Mouse (Mus musculus) hindbrain, embryonic 11.5 days (tissue): ENCODE results near the gene Acsl6. TPM values are rescaled to one million over a fixed set of nuclear protein-coding genes. Genes with fewer than 3 reads are reported as not detected.
"Not testable (repeated sequence)": the region's sequence is repeated elsewhere in the genome, so short reads cannot be mapped to it uniquely, and the experiment has no call there.

Experiments used
- ATAC-seq: fragments of 200-750 bp; cut with Nextera tagmentation; 2 replicates; pipeline ENCODE4 v1.8.0; 2017; ENCODE audit warnings: mild to moderate bottlenecking, moderate TSS enrichment, moderate library complexity; ENCODE audit not compliant: low FRiP score
- DNase-seq: peaks from one replicate; pipeline ENCODE4 v3.0.0-alpha.2; 2015; ENCODE audit warnings: low spot score
- H3K27ac ChIP-seq: fragments of 300-500 bp; sonication (generic); 2 replicates; pipeline ENCODE4 v1.5.1; 2014; ENCODE audit warnings: mild to moderate bottlenecking, low read depth, low read length
- H3K27me3 ChIP-seq: fragments of 300-500 bp; sonication (generic); 2 replicates; pipeline ENCODE4 v1.6.1; 2014; ENCODE audit warnings: mild to moderate bottlenecking, low read length, moderate library complexity, mixed read lengths; ENCODE audit not compliant: control insufficient read depth, insufficient read depth
- H3K36me3 ChIP-seq: fragments of 300-500 bp; sonication (generic); 2 replicates; pipeline ENCODE4 v1.6.1; 2014; ENCODE audit warnings: mild to moderate bottlenecking, low read length, moderate library complexity, mixed read lengths; ENCODE audit not compliant: control insufficient read depth, insufficient read depth
- H3K4me1 ChIP-seq: fragments of 300-500 bp; sonication (generic); replicated peaks from 2 replicates; pipeline ENCODE4 v1.6.1; 2014; ENCODE audit warnings: low read length, mixed read lengths; ENCODE audit not compliant: control insufficient read depth, insufficient read depth
- H3K4me2 ChIP-seq: fragments of 300-500 bp; sonication (generic); replicated peaks from 2 replicates; pipeline ENCODE4 v1.6.1; 2014; ENCODE audit warnings: mild to moderate bottlenecking, low read depth, low read length
- H3K4me3 ChIP-seq: fragments of 300-500 bp; sonication (generic); 2 replicates; pipeline ENCODE4 v1.5.1; 2014; ENCODE audit warnings: low read depth, low read length
- H3K9ac ChIP-seq: fragments of 300-500 bp; sonication (generic); 2 replicates; pipeline ENCODE4 v1.6.1; 2014; ENCODE audit warnings: low read depth, low read length
- H3K9me3 ChIP-seq: fragments of 300-500 bp; sonication (generic); 2 replicates; pipeline ENCODE4 v1.6.1; 2016; ENCODE audit warnings: low read length; ENCODE audit not compliant: control insufficient read depth
- WGBS: fragments of 180-500 bp; shearing (Covaris S2); extraction: QIAGEN DNeasy Blood & Tissue Kit; methylation state at CpG from one replicate; pipeline ENCODE4 v1.1.7; 2014; 5-methylcytosine and 5-hydroxymethylcytosine counted together
- polyA plus RNA-seq: library from polyadenylated mRNA; unstranded; fragments of >200 nt; fragmentation: Nextera tagmentation; extraction: Ambion mirVana; gene quantifications from 2 replicates; pipeline ENCODE4 v1.2.1, GENCODE M21; 2014

The Acsl6 gene
- polyA plus RNA-seq, 1 experiment from 2014 or later = 16.8 TPM

GRCm38 (mm10) chr11:54396686-54397085, 93.1 kb downstream of the Acsl6 start:
- no peaks in the 10 kb centered on the region for H3K9me3 ChIP-seq
- H3K4me3 ChIP-seq = no peak overlapping the region
- H3K9ac ChIP-seq = no peak overlapping the region
- H3K27ac ChIP-seq = no peak overlapping the region
- 85% methylated on average over 1 of the region's 1 CpGs for WGBS
- H3K4me1 ChIP-seq = no peaks in the 10 kb centered on the region
- ATAC-seq (no peak), DNase-seq (no peak)
- no peaks in the 10 kb centered on the region for H3K27me3 ChIP-seq
- H3K36me3 ChIP-seq = no peaks in the 10 kb centered on the region
- no peak overlapping the region for H3K4me2 ChIP-seq

GRCm38 (mm10) chr11:54398058-54398457, 94.5 kb downstream of the Acsl6 start:
- WGBS = 91% methylated on average over 4 of the region's 4 CpGs
- H3K27me3 ChIP-seq = no peaks in the 10 kb centered on the region
- H3K4me3 ChIP-seq = no peak overlapping the region
- ATAC-seq = no peak
- H3K4me1 ChIP-seq = no peaks in the 10 kb centered on the region
- no peaks in the 10 kb centered on the region for H3K36me3 ChIP-seq
- no peak overlapping the region for H3K9ac ChIP-seq
- H3K27ac ChIP-seq = no peak overlapping the region
- no peak for DNase-seq
- no peaks in the 10 kb centered on the region for H3K9me3 ChIP-seq
- no peak overlapping the region for H3K4me2 ChIP-seq

GRCm38 (mm10) chr11:54400803-54401202, 97.2 kb downstream of the Acsl6 start:
- H3K36me3 ChIP-seq, H3K27ac ChIP-seq, H3K27me3 ChIP-seq, H3K4me2 ChIP-seq, H3K4me1 ChIP-seq, ATAC-seq, H3K4me3 ChIP-seq, H3K9ac ChIP-seq, H3K9me3 ChIP-seq, DNase-seq: not testable (repeated sequence)
- WGBS = 96% methylated on average over 20 of the region's 20 CpGs

GRCm38 (mm10) chr11:54404885-54405284, 101.3 kb downstream of the Acsl6 start:
- H3K4me3 ChIP-seq = no peak overlapping the region
- no peaks in the 10 kb centered on the region for H3K36me3 ChIP-seq
- no peak overlapping the region for H3K9ac ChIP-seq
- no peak overlapping the region for H3K4me2 ChIP-seq
- no peaks in the 10 kb centered on the region for H3K27me3 ChIP-seq
- no peak overlapping the region for H3K27ac ChIP-seq
- no peaks in the 10 kb centered on the region for H3K9me3 ChIP-seq
- WGBS = 87% methylated on average over 4 of the region's 4 CpGs
- DNase-seq (no peak), ATAC-seq (no peak)
- H3K4me1 ChIP-seq = no peaks in the 10 kb centered on the region

- no peaks in the 10 kb centered on the region for H3K9me3 ChIP-seq
- H3K4me2 ChIP-seq = no peak overlapping the region
- H3K27ac ChIP-seq = no peak overlapping the region
- ATAC-seq (no peak), DNase-seq (no peak)
- WGBS = 89% methylated on average over 4 of the region's 4 CpGs
- no peak overlapping the region for H3K4me3 ChIP-seq
- no peaks in the 10 kb centered on the region for H3K36me3 ChIP-seq
- H3K4me1 ChIP-seq = no peaks in the 10 kb centered on the region
- no peak overlapping the region for H3K9ac ChIP-seq
- H3K27me3 ChIP-seq = no peaks in the 10 kb centered on the region
Observed at GRCm38 (mm10) chr11:54406930-54407546, 103.4 kb downstream of the Acsl6 start.

GRCm38 (mm10) chr11:54410612-54411011, 107.0 kb downstream of the Acsl6 start:
- ATAC-seq (no peak), DNase-seq (peak; percentile 4)
- H3K36me3 ChIP-seq = no peaks in the 10 kb centered on the region
- H3K27ac ChIP-seq = no peak overlapping the region
- no peaks in the 10 kb centered on the region for H3K9me3 ChIP-seq
- H3K4me1 ChIP-seq = no peaks in the 10 kb centered on the region
- no peaks in the 10 kb centered on the region for H3K27me3 ChIP-seq
- H3K9ac ChIP-seq = no peak overlapping the region
- H3K4me2 ChIP-seq = no peak overlapping the region
- H3K4me3 ChIP-seq = no peak overlapping the region

- DNase-seq = no peak
- Histone ChIP-seq H3K4me2 (no peak overlapping the region), H3K36me3 (no peaks in the 10 kb centered on the region), H3K27ac (no peak overlapping the region), H3K27me3 (no peaks in the 10 kb centered on the region), H3K9me3 (no peaks in the 10 kb centered on the region), H3K9ac (no peak overlapping the region), H3K4me1 (no peaks in the 10 kb centered on the region), H3K4me3 (no peak overlapping the region)
- ATAC-seq = no peak
- 67% methylated on average over 6 of the region's 6 CpGs for WGBS
Observed at GRCm38 (mm10) chr11:54413017-54413416, 109.4 kb downstream of the Acsl6 start.

Other genes starting within 250 kb of the Acsl6 start
- gene Pdlim4, start 234.8 kb upstream of the Acsl6 start, polyA plus RNA-seq = 46.4 and 49.3 TPM in 2 replicates
- gene P4ha2, start 203.7 kb upstream of the Acsl6 start, polyA plus RNA-seq = 18.2 and 20.3 TPM in 2 replicates
- gene Csf2, start 54.1 kb upstream of the Acsl6 start, polyA plus RNA-seq = not detected in 2 replicates
- gene Il3, start 36.5 kb upstream of the Acsl6 start, polyA plus RNA-seq = not detected in 2 replicates
- not detected in 2 replicates for gene Meikin, start 66.9 kb downstream of the Acsl6 start, polyA plus RNA-seq
- 14.5 TPM in 2 replicates for gene Fnip1, start 134.4 kb downstream of the Acsl6 start, polyA plus RNA-seq
- gene Rapgef6, start 219.0 kb downstream of the Acsl6 start, polyA plus RNA-seq = 31.7 and 47.0 TPM in 2 replicates